Mouse (Mus musculus) stomach, embryonic 14.5 days (tissue): Measurements from ENCODE around the gene Chdh. TPM values are rescaled to one million over a fixed set of nuclear protein-coding genes. Genes with fewer than 3 reads are reported as not detected.

Experiments
- microRNA-seq: library from miRNA; unstranded; fragments of <30 nt; microRNA quantifications from one replicate; pipeline ENCODE4, GENCODE M21; 2016
- polyA plus RNA-seq: library from polyadenylated mRNA; unstranded; fragments of >200 nt; fragmentation: Nextera tagmentation; extraction: Ambion mirVana; gene quantifications from 2 replicates; pipeline ENCODE4 v1.2.1, GENCODE M21; 2014

The Chdh gene
- polyA plus RNA-seq, 1 experiment from 2014 or later = 0.84 TPM

Small RNA genes within 50 kb of the gene (microRNA-seq; reads per million reads assigned to microRNA genes)
- gene Mir6947 = not detected

Other genes starting within 250 kb of the Chdh start
- 220 and 234 TPM in 2 replicates for gene Selenok, start 40.7 kb upstream of the Chdh start, polyA plus RNA-seq
- 54.0 and 56.7 TPM in 2 replicates for gene Actr8, start 30.7 kb upstream of the Chdh start, polyA plus RNA-seq
- 0.94 and 1.1 TPM in 2 replicates for gene Il17rb, start 127 bp upstream of the Chdh start, polyA plus RNA-seq